Mouse (Mus musculus) C2C12 (cell line): Measurements from ENCODE around the gene Mycbpap.

Experiments used
- CTCF ChIP-seq: IDR thresholded peaks from one replicate; pipeline ENCODE4 v1.5.1; 2011; ENCODE audit not compliant: control insufficient read depth, insufficient read depth, insufficient read length
- USF1 ChIP-seq: IDR thresholded peaks from one replicate; pipeline ENCODE4 v1.6.1; 2011; ENCODE audit warnings: low read depth, mild to moderate bottlenecking, control low read depth, moderate library complexity

DNA sequence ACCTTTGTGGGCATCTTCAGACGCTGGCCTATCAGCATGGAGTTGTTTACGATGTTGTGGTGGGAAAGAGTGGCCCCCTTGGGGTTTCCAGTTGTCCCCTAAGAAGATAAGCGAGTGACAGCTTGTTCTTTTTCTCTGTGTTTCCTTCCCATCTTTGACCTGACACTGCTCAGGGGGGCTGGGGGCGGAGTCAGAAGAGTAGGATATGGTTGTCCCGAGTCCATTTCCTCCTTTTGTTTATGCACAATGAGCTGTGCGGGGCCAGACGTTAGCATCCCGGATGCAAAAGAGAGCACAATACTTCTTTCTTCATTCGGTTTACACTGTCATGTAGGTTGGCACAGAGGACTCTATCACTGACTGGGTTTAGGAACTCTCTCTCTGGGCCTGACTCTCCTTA is 49.1 kb upstream of the Mycbpap start:
- TF ChIP-seq CTCF, result no peak
- no peak for TF ChIP-seq USF1
